Mouse (Mus musculus) erythroblast, embryonic 14.5 days (primary cell): ENCODE results near the gene Vamp5.

Source experiments
- GATA1 ChIP-seq: IDR thresholded peaks from 2 replicates; pipeline ENCODE4 v1.6.1; 2012; ENCODE audit warnings: low read length, inconsistent platforms, mixed read lengths
- TAL1 ChIP-seq: IDR thresholded peaks from 3 replicates; pipeline ENCODE4 v1.6.1; 2012; ENCODE audit warnings: low read length, inconsistent platforms, mixed read lengths

DNA sequence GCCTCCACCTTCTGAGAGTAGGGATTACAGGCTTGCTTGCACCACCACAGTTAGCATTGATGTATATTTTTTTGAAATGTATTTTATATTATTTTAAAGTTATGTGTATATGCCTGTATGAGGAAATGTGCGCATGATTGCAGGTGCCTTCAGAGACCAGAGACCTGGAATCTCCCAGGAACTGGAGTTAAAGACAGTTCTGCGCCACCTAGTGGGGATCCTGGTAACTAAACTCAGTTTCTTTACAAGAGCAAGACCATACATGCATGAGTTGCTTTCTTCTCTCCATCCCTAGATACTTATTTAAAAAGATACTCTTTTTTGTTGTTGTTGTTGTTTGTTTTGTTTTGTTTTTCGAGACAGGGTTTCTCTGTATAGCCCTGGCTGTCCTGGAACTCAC is 29.3 kb upstream of the Vamp5 start:
- TF ChIP-seq GATA1 (no peak), TAL1 (no peak)
